ENCODE assay signal across 10 mouse cellular contexts in genomic region chr9:107252164-107252563, GRCm38 (mm10). TPM values are rescaled to one million over a fixed set of nuclear protein-coding genes. Genes with fewer than 3 reads are reported as not detected.
A peak's percentile ranks its signal among the peaks of the same experiment; 100 is the strongest.
DNase-seq lines count a peak whose midpoint lies in the region; ATAC-seq lines count a peak whose summit lies in the region.
"Had no signal": no experiment of that assay in that cellular context is flagged by ENCODE, and none has a peak within 500 bp of the region (broad histone marks: within the 10 kb centered on the region; RNA-seq: fewer than 3 reads in every experiment).

No protein-coding gene starts in this region.

- peak; percentile 64 for DNase-seq in cerebellum, adult 9-11 months
- DNase-seq in kidney, postnatal 36 days = peak; percentile 17 to 36
- DNase-seq in left cerebral cortex, adult 18-20 months (ENCODE audit: low spot score in 2 of 2) = peak; percentile 81 to 84
- peak; percentile 90 for DNase-seq in right cerebral cortex, adult 18-20 months
- no peak for DNase-seq in urinary bladder, postnatal 14 days (ENCODE audit: low spot score)
- DNase-seq: gastrocnemius, postnatal 36 days; lung, postnatal 10 days had no signal

- H3K4me3 ChIP-seq in kidney, embryonic 15.5 days (replicated peaks) = no peak overlapping the region

- H3K27ac ChIP-seq in kidney, embryonic 15.5 days = no peak overlapping the region

- peaks cover 16% of the 10 kb centered on the region for H3K4me1 ChIP-seq in kidney, embryonic 15.5 days

- H3K9ac ChIP-seq in kidney, embryonic 15.5 days = no peak overlapping the region

- no peak overlapping the region for H3K4me2 ChIP-seq in kidney, embryonic 15.5 days

- H3K36me3 ChIP-seq in kidney, embryonic 15.5 days = no peaks in the 10 kb centered on the region

- H3K9me3 ChIP-seq in kidney, embryonic 15.5 days (replicated peaks) = no peaks in the 10 kb centered on the region

- no peak for ATAC-seq in cerebellum, adult (ENCODE audit: insufficient number of reproducible peaks, low FRiP score, low TSS enrichment)
- no peak for ATAC-seq in kidney, embryonic 15.5 days (replicated peaks; ENCODE audit: low FRiP score)
- ATAC-seq in CD4-positive, CD25-positive, alpha-beta regulatory T cell, adult 4 months = no peak

- H3K27me3 ChIP-seq in kidney, embryonic 15.5 days = peaks cover 9% of the 10 kb centered on the region; the same call in 1 of the 2 replicates

- WGBS in kidney, embryonic 15.5 days = 17% methylated on average over 5 of the region's 5 CpGs

RNA-seq across cellular contexts. Expression of gene Dock3, which starts 20.5 kb away (rescaled TPM):
- polyA plus RNA-seq in kidney, embryonic 15.5 days (2015; fragmentation: Nextera tagmentation; extraction: Ambion mirVana) = 0.35 and 1.1 TPM in 2 replicates
- total RNA-seq in left cerebral cortex, adult 18-20 months (2021) = 100 to 1,000 TPM; 199 to 214 TPM
- under 1 TPM in 1 of 2 experiments, not detected in 1; 0.05 TPM for polyA plus RNA-seq in CD4-positive, CD25-positive, alpha-beta regulatory T cell, adult 4 months (2017; shearing (Covaris generic))
- total RNA-seq: gastrocnemius, postnatal 36 days had no signal

RNA-seq across cellular contexts. Expression of gene Mapkapk3, which starts 37.5 kb away (rescaled TPM):
- 7.8 and 8.3 TPM in 2 replicates for polyA plus RNA-seq in kidney, embryonic 15.5 days (2015; fragmentation: Nextera tagmentation; extraction: Ambion mirVana)
- total RNA-seq in left cerebral cortex, adult 18-20 months (2021) = 1 to 10 TPM; 3.3 to 4.3 TPM
- 10 to 100 TPM; 52.7 to 58.5 TPM for polyA plus RNA-seq in CD4-positive, CD25-positive, alpha-beta regulatory T cell, adult 4 months (2017; shearing (Covaris generic))

RNA-seq across cellular contexts. Expression of gene Cish, which starts 43.7 kb away (rescaled TPM):
- 11.1 and 14.1 TPM in 2 replicates for polyA plus RNA-seq in kidney, embryonic 15.5 days (2015; fragmentation: Nextera tagmentation; extraction: Ambion mirVana)
- 1 to 10 TPM; 6.9 to 9.1 TPM for total RNA-seq in left cerebral cortex, adult 18-20 months (2021)
- polyA plus RNA-seq in CD4-positive, CD25-positive, alpha-beta regulatory T cell, adult 4 months (2017; shearing (Covaris generic)) = 100 to 1,000 TPM; 102 to 161 TPM
